In the genomic region with DNA sequence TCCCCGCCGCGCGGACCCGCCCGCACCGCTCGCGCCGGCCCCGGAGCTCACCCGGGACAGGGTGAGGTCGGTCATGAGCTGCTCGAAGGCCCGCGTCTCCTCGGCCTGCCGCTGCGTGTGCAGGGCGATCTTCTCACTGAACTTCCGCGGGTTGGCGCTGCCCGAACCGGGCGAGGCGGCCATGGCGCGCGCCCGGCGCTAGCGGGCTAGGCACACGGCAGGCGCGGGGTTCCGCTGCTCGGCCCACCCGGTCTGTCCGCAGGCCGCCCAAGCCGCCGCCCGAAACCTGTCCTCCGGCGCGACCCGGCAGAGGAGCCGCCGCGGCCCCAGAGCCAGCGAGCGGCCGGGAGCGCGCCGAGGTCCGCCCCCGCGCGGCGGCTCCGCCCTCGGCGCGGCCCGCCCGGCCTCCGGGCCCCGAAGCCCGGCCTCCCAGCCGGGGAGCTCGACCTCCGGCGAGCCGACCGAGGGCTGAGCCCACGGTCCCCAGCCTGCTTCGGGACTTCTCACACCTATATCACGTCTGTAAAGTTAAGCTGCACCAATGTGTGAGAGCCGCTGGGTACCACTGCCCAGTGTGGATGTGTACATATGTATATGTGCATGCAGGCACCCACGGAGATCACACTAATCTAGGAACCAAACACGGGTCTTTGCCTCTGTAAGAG, we compare ENCODE assay signal across 8 mouse cellular contexts. TPM values are rescaled to one million over a fixed set of nuclear protein-coding genes. Genes with fewer than 3 reads are reported as not detected.
A peak's percentile ranks its signal among the peaks of the same experiment; 100 is the strongest.
DNase-seq lines count a peak whose midpoint lies in the region; ATAC-seq and TF ChIP-seq lines count a peak whose summit lies in the region.

Gene Crtc3 (minus strand): TSS at position 322 of the 665 bp plus-strand sequence.

- peak within 1 kb of the TSS; percentile 93 for H3ac ChIP-seq in C2C12 (ENCODE audit: control insufficient read depth, insufficient read length, low read depth)

- H3K4me3 ChIP-seq in C2C12 (ENCODE audit: insufficient read depth, poor library complexity, severe bottlenecking): peak within 1 kb of the TSS; percentile 49
- H3K4me3 ChIP-seq in bone marrow, adult 2 months (replicated peaks; ENCODE audit: control insufficient read depth, low read depth, low read length): peak within 1 kb of the TSS; percentile 75
- H3K4me3 ChIP-seq in heart, embryonic 10.5 days: peak within 1 kb of the TSS; percentile 88
- peak within 1 kb of the TSS; percentile 84 for H3K4me3 ChIP-seq in kidney, embryonic 14.5 days (ENCODE audit: low read length)
- H3K4me3 ChIP-seq in liver, adult 2 months (ENCODE audit: insufficient read depth, low read depth, low read length): peak within 1 kb of the TSS; percentile 76

- H3K9me3 ChIP-seq in heart, embryonic 10.5 days: no peaks in the 10 kb centered on the region
- H3K9me3 ChIP-seq in kidney, embryonic 14.5 days (ENCODE audit: control insufficient read depth, low read length): no peaks in the 10 kb centered on the region

- DNase-seq in heart, embryonic 10.5 days (ENCODE audit: low spot score): peak; percentile 88
- peak; percentile 60 for DNase-seq in liver, adult 2 months (ENCODE audit: extremely low read depth, low read depth, low spot score)
- DNase-seq in spleen, postnatal 14 days (ENCODE audit: low spot score in 2 of 2): peak; percentile 53 to 54

- peak; percentile 48; the same call in 1 of the 2 replicates for TF ChIP-seq POLR2A in bone marrow, adult 2 months (IDR thresholded peaks at IDR 0.05; ENCODE audit: borderline replicate concordance, control insufficient read depth, low read depth, low read length)
- TF ChIP-seq POLR2A in liver, adult 2 months (IDR thresholded peaks at IDR 0.05; ENCODE audit: extremely low read depth, insufficient read depth, low read length): 0 out of 2 replicates have a peak, but pooled peaks have one; percentile 46

- peak within 1 kb of the TSS; percentile 95 for H3K9ac ChIP-seq in kidney, embryonic 14.5 days (ENCODE audit: low read depth, low read length)
- peak within 1 kb of the TSS; percentile 94 for H3K9ac ChIP-seq in liver, adult 2 months (ENCODE audit: low read depth, low read length)

- TF ChIP-seq CTCF in C2C12 (IDR thresholded peaks at IDR 0.05; ENCODE audit: control insufficient read depth, insufficient read depth, insufficient read length): peak; percentile 3
- no peak for TF ChIP-seq CTCF in bone marrow, adult 2 months (IDR thresholded peaks at IDR 0.05; ENCODE audit: control insufficient read depth, insufficient read depth, low read length)
- TF ChIP-seq CTCF in liver, adult 2 months (IDR thresholded peaks at IDR 0.05; ENCODE audit: low read depth, low read length): no peak

- no peaks in the 10 kb centered on the region for H3K36me3 ChIP-seq in C2C12 (ENCODE audit: control insufficient read depth, insufficient read depth)
- H3K36me3 ChIP-seq in heart, embryonic 10.5 days: no peaks in the 10 kb centered on the region
- no peaks in the 10 kb centered on the region for H3K36me3 ChIP-seq in kidney, embryonic 14.5 days (ENCODE audit: control insufficient read depth, insufficient read depth, low read length)
- no peaks in the 10 kb centered on the region for H3K36me3 ChIP-seq in liver, adult 2 months (ENCODE audit: control insufficient read depth, insufficient read depth, low read length)

- peak within 1 kb of the TSS; percentile 88 for H3K4me2 ChIP-seq in kidney, embryonic 14.5 days (replicated peaks; ENCODE audit: low read depth, low read length)

- H3K4me1 ChIP-seq in bone marrow, adult 2 months (ENCODE audit: control insufficient read depth, insufficient read depth, low read length): peaks cover 4% of the 10 kb centered on the region; the same call in 1 of the 2 replicates
- H3K4me1 ChIP-seq in heart, embryonic 10.5 days: peaks cover 23% of the 10 kb centered on the region
- H3K4me1 ChIP-seq in kidney, embryonic 14.5 days (ENCODE audit: control insufficient read depth, insufficient read depth, low read length): peaks cover 7% of the 10 kb centered on the region
- peaks cover 16% of the 10 kb centered on the region for H3K4me1 ChIP-seq in liver, adult 2 months (ENCODE audit: control insufficient read depth, insufficient read depth, low read length)

- peak within 1 kb of the TSS; percentile 97 for H3K27ac ChIP-seq in bone marrow, adult 2 months (ENCODE audit: control insufficient read depth, insufficient read depth, low read depth, low read length, poor library complexity)
- H3K27ac ChIP-seq in heart, embryonic 10.5 days: peak within 1 kb of the TSS; percentile 97
- peak within 1 kb of the TSS; percentile 95 for H3K27ac ChIP-seq in kidney, embryonic 14.5 days (ENCODE audit: low read depth, low read length)
- peak within 1 kb of the TSS; percentile 83 for H3K27ac ChIP-seq in liver, adult 2 months (replicated peaks; ENCODE audit: insufficient read depth, low read depth, low read length)

- no peaks in the 10 kb centered on the region for H3K27me3 ChIP-seq in C2C12 (ENCODE audit: control insufficient read depth, insufficient read depth, insufficient read length)
- no peaks in the 10 kb centered on the region for H3K27me3 ChIP-seq in heart, embryonic 10.5 days (ENCODE audit: insufficient read depth, poor library complexity, severe bottlenecking)
- H3K27me3 ChIP-seq in kidney, embryonic 14.5 days (ENCODE audit: control insufficient read depth, insufficient read depth, low read length): no peaks in the 10 kb centered on the region
- H3K27me3 ChIP-seq in liver, adult 2 months (ENCODE audit: control insufficient read depth, insufficient read depth, low read length): no peaks in the 10 kb centered on the region

- peaks cover 23% of the 10 kb centered on the region for H3K79me3 ChIP-seq in C2C12 (ENCODE audit: low read depth)

- ATAC-seq in erythroblast, adult 5-6 weeks (replicated peaks; ENCODE audit: low FRiP score, poor library complexity, severe bottlenecking): peak; percentile 74
- ATAC-seq in kidney, embryonic 14.5 days (ENCODE audit: low FRiP score, low TSS enrichment): peak; percentile 83
- peak; percentile 53 for ATAC-seq in monocyte, adult 5-6 weeks (replicated peaks; ENCODE audit: insufficient number of reproducible peaks, low FRiP score, low TSS enrichment, poor library complexity, severe bottlenecking)

- H3K79me2 ChIP-seq in C2C12 (ENCODE audit: control insufficient read depth, insufficient read depth): peaks cover 46% of the 10 kb centered on the region
- H3K79me2 ChIP-seq in liver, adult 2 months (ENCODE audit: control insufficient read depth, insufficient read depth, low read length): peaks cover 21% of the 10 kb centered on the region

- under 1% methylated on average over 83 of the region's 83 CpGs for WGBS in bone marrow, adult 2 months
- WGBS in heart, embryonic 10.5 days: 2% methylated on average over 80 of the region's 83 CpGs
- WGBS in kidney, embryonic 14.5 days: under 1% methylated on average over 71 of the region's 83 CpGs
- under 1% methylated on average over 81 of the region's 83 CpGs for WGBS in liver, adult 2 months

TF ChIP-seq in C2C12, 6 proteins besides CTCF, POLR2A, EP300 and RAD21:
- TF ChIP-seq FOSL1 (IDR thresholded peaks at IDR 0.05; ENCODE audit: insufficient read depth, low read length, poor library complexity, severe bottlenecking): no peak
- no peak for TF ChIP-seq MYOG (IDR thresholded peaks at IDR 0.05; ENCODE audit: control insufficient read depth, extremely low read depth, insufficient read length)
- TF ChIP-seq CEBPB (IDR thresholded peaks at IDR 0.05; ENCODE audit: low read depth): no peak
- TF ChIP-seq MAX (IDR thresholded peaks at IDR 0.05): no peak
- TF ChIP-seq USF1 (IDR thresholded peaks at IDR 0.05; ENCODE audit: low read depth): no peak
- no peak for TF ChIP-seq MYOD1 (IDR thresholded peaks at IDR 0.05; ENCODE audit: control insufficient read depth, insufficient read length, low read depth)

RNA-seq across cellular contexts. Expression of gene Crtc3, which starts in this region (rescaled TPM):
- polyA plus RNA-seq in C2C12 (2012; fragmentation: generic; extraction: Trizol): 6.4 TPM
- polyA plus RNA-seq in bone marrow, adult 2 months (2011; ENCODE audit: insufficient read depth, insufficient read length, low replicate concordance, missing spikeins): 5.7 and 8.2 TPM in 2 replicates
- 1.5 and 2.1 TPM in 2 replicates for total RNA-seq in erythroblast, adult 5-6 weeks (2015; ENCODE audit: low replicate concordance)
- total RNA-seq in erythroblast, adult 5-6 weeks (2017; ENCODE audit: low replicate concordance): 3.6 and 11.8 TPM in 2 replicates
- 14.6 and 18.6 TPM in 2 replicates for polyA plus RNA-seq in heart, embryonic 10.5 days (2016; fragmentation: Nextera tagmentation; extraction: Ambion mirVana)
- polyA plus RNA-seq in kidney, embryonic 14.5 days (2014; fragmentation: Nextera tagmentation; extraction: Ambion mirVana): 21.1 and 27.3 TPM in 2 replicates
- 3.0 and 5.4 TPM in 2 replicates for total RNA-seq in liver, adult 2 months (2014; rRNA removed)
- polyA plus RNA-seq in liver, adult 2 months (2012; rRNA removed): 8.7 and 12.9 TPM in 2 replicates
- 15.6 to 23.1 TPM (median 18.1 TPM) in 3 replicates for total RNA-seq in monocyte, adult 5-6 weeks (2017)

Comparison
In these comparisons a context has a peak if more than half of its experiments do, and no peak if none do; other contexts are left out.
1. Peak in every context shown above with its lines: DNase-seq, ATAC-seq, H3K4me3 ChIP-seq and H3K27ac ChIP-seq.